Comparison of ENCODE assay signal across 26 mouse cellular contexts in genomic region chr17:29556456-29556855, GRCm38 (mm10). TPM values are rescaled to one million over a fixed set of nuclear protein-coding genes. Genes with fewer than 3 reads are reported as not detected.
DNase-seq lines count a peak whose midpoint lies in the region; ATAC-seq and TF ChIP-seq lines count a peak whose summit lies in the region.
"Had no signal": no experiment of that assay in that cellular context is flagged by ENCODE, and none has a peak within 500 bp of the region (broad histone marks: within the 10 kb centered on the region; RNA-seq: fewer than 3 reads in every experiment).

No protein-coding gene starts in this region.

- H3K4me1 ChIP-seq in heart, embryonic 10.5 days: peaks cover 31% of the 10 kb centered on the region
- H3K4me1 ChIP-seq in heart, embryonic 12.5 days (replicated peaks): peaks cover 29% of the 10 kb centered on the region
- H3K4me1 ChIP-seq in limb, embryonic 14.5 days (ENCODE audit: control insufficient read depth, insufficient read depth, low read length): no peaks in the 10 kb centered on the region
- H3K4me1 ChIP-seq in limb, embryonic 10.5 days: no peaks in the 10 kb centered on the region
- H3K4me1 ChIP-seq in stomach, embryonic 14.5 days (ENCODE audit: control insufficient read depth, insufficient read depth, low read length): peaks cover 11% of the 10 kb centered on the region
- H3K4me1 ChIP-seq in forebrain, postnatal 0 days (ENCODE audit: insufficient read depth): no peaks in the 10 kb centered on the region
- H3K4me1 ChIP-seq: limb, embryonic 13.5 days; midbrain, embryonic 15.5 days had no signal

- no peaks in the 10 kb centered on the region for H3K9me3 ChIP-seq in heart, embryonic 10.5 days
- H3K9me3 ChIP-seq in heart, embryonic 12.5 days (replicated peaks): no peaks in the 10 kb centered on the region; the same call in 1 of the 2 replicates
- H3K9me3 ChIP-seq in limb, embryonic 14.5 days (ENCODE audit: control insufficient read depth, low read length): no peaks in the 10 kb centered on the region
- no peaks in the 10 kb centered on the region for H3K9me3 ChIP-seq in limb, embryonic 10.5 days (replicated peaks)
- no peaks in the 10 kb centered on the region for H3K9me3 ChIP-seq in stomach, embryonic 14.5 days (ENCODE audit: control insufficient read depth, low read depth, low read length)
- 0 out of 2 replicates have a peak, but pooled peaks cover 3% of the 10 kb centered on the region for H3K9me3 ChIP-seq in forebrain, postnatal 0 days (ENCODE audit: low read length)
- H3K9me3 ChIP-seq: embryonic facial prominence, embryonic 15.5 days; limb, embryonic 13.5 days; midbrain, embryonic 15.5 days; neural tube, embryonic 15.5 days had no signal

- ATAC-seq in heart, embryonic 12.5 days (ENCODE audit: insufficient number of reproducible peaks, low FRiP score): no peak
- no peak for ATAC-seq in limb, embryonic 14.5 days (ENCODE audit: low FRiP score, low read depth)
- no peak for ATAC-seq in stomach, embryonic 14.5 days (ENCODE audit: insufficient number of reproducible peaks, insufficient read depth, low FRiP score, low read depth)
- ATAC-seq in forebrain, postnatal 0 days: no peak
- ATAC-seq: midbrain, embryonic 15.5 days had no signal

- DNase-seq in heart, embryonic 10.5 days (ENCODE audit: low spot score): no peak
- no peak for DNase-seq in limb, embryonic 14.5 days (ENCODE audit: low spot score)
- DNase-seq in limb, embryonic 10.5 days (ENCODE audit: low spot score): no peak
- peak; percentile 27 to 50 for DNase-seq in adrenal gland, postnatal 36 days
- DNase-seq in left cerebral cortex, adult 11 months (ENCODE audit: low spot score): no peak
- no peak for DNase-seq in forebrain, postnatal 0 days
- DNase-seq: cerebellum, adult 18-20 months; cerebellum, postnatal 36 days; kidney, adult 9 months; lung, postnatal 14 days had no signal

- no peak for TF ChIP-seq CTCF in forebrain, postnatal 0 days (IDR thresholded peaks at IDR 0.05; ENCODE audit: low read depth)

- no peak overlapping the region for H3K4me3 ChIP-seq in heart, embryonic 10.5 days
- no peak overlapping the region for H3K4me3 ChIP-seq in heart, embryonic 12.5 days
- no peak overlapping the region for H3K4me3 ChIP-seq in limb, embryonic 14.5 days (replicated peaks; ENCODE audit: low read length)
- no peak overlapping the region for H3K4me3 ChIP-seq in limb, embryonic 10.5 days
- no peak overlapping the region for H3K4me3 ChIP-seq in stomach, embryonic 14.5 days (ENCODE audit: low read depth, low read length)
- H3K4me3 ChIP-seq in forebrain, postnatal 0 days (ENCODE audit: low read depth, low read length): no peak overlapping the region
- H3K4me3 ChIP-seq: embryonic facial prominence, embryonic 15.5 days; hindbrain, embryonic 10.5 days; limb, embryonic 13.5 days; midbrain, embryonic 15.5 days; myocyte; neural tube, embryonic 15.5 days had no signal

- no peak overlapping the region for H3K9ac ChIP-seq in heart, embryonic 12.5 days
- no peak overlapping the region for H3K9ac ChIP-seq in limb, embryonic 14.5 days (ENCODE audit: low read depth, low read length, severe bottlenecking)
- H3K9ac ChIP-seq in stomach, embryonic 14.5 days (replicated peaks; ENCODE audit: low read depth, low read length): no peak overlapping the region
- H3K9ac ChIP-seq in forebrain, postnatal 0 days: no peak overlapping the region
- H3K9ac ChIP-seq: embryonic facial prominence, embryonic 15.5 days; limb, embryonic 13.5 days; midbrain, embryonic 15.5 days; neural tube, embryonic 15.5 days had no signal

- 89% methylated on average over 10 of the region's 10 CpGs for WGBS in heart, embryonic 10.5 days
- 69% methylated on average over 10 of the region's 10 CpGs for WGBS in heart, embryonic 12.5 days
- 87% methylated on average over 10 of the region's 10 CpGs for WGBS in limb, embryonic 14.5 days
- 93% methylated on average over 10 of the region's 10 CpGs for WGBS in limb, embryonic 10.5 days
- WGBS in stomach, embryonic 14.5 days: 72% methylated on average over 10 of the region's 10 CpGs
- WGBS in forebrain, postnatal 0 days: 82% methylated on average over 10 of the region's 10 CpGs

- TF ChIP-seq POLR2A in limb, embryonic 14.5 days (IDR thresholded peaks at IDR 0.05; ENCODE audit: borderline replicate concordance, extremely low read depth, insufficient read depth, insufficient read length): no peak

- peak overlapping the region; percentile 42; the same call in 1 of the 2 replicates for H3K27ac ChIP-seq in heart, embryonic 10.5 days
- no peak overlapping the region for H3K27ac ChIP-seq in heart, embryonic 12.5 days (ENCODE audit: poor library complexity, severe bottlenecking)
- 0 out of 2 replicates have a peak overlapping the region, but pooled peaks have one; percentile 13 for H3K27ac ChIP-seq in limb, embryonic 14.5 days (replicated peaks; ENCODE audit: low read depth, low read length)
- no peak overlapping the region for H3K27ac ChIP-seq in limb, embryonic 10.5 days
- peak overlapping the region; percentile 71 for H3K27ac ChIP-seq in stomach, embryonic 14.5 days (ENCODE audit: low read length)
- H3K27ac ChIP-seq in forebrain, postnatal 0 days (ENCODE audit: low read depth, low read length): no peak overlapping the region
- H3K27ac ChIP-seq: embryonic facial prominence, embryonic 15.5 days; hindbrain, embryonic 10.5 days; limb, embryonic 13.5 days; midbrain, embryonic 15.5 days; neural tube, embryonic 15.5 days had no signal

- H3K36me3 ChIP-seq in heart, embryonic 10.5 days: peaks cover 9% of the 10 kb centered on the region
- H3K36me3 ChIP-seq in heart, embryonic 12.5 days: peaks cover 9% of the 10 kb centered on the region
- peaks cover 8% of the 10 kb centered on the region for H3K36me3 ChIP-seq in limb, embryonic 14.5 days (ENCODE audit: control insufficient read depth, insufficient read depth, low read length)
- peaks cover 31% of the 10 kb centered on the region for H3K36me3 ChIP-seq in limb, embryonic 10.5 days
- H3K36me3 ChIP-seq in stomach, embryonic 14.5 days (ENCODE audit: control insufficient read depth, insufficient read depth, low read length): no peaks in the 10 kb centered on the region; the same call in 1 of the 2 replicates
- no peaks in the 10 kb centered on the region for H3K36me3 ChIP-seq in forebrain, postnatal 0 days (ENCODE audit: insufficient read depth)
- H3K36me3 ChIP-seq: midbrain, embryonic 15.5 days had no signal

- no peak overlapping the region for H3K4me2 ChIP-seq in heart, embryonic 12.5 days
- H3K4me2 ChIP-seq in limb, embryonic 14.5 days (replicated peaks; ENCODE audit: low read depth, low read length, severe bottlenecking): no peak overlapping the region
- H3K4me2 ChIP-seq in stomach, embryonic 14.5 days (replicated peaks; ENCODE audit: low read depth, low read length): no peak overlapping the region
- no peak overlapping the region for H3K4me2 ChIP-seq in forebrain, postnatal 0 days (ENCODE audit: low read depth)
- H3K4me2 ChIP-seq: embryonic facial prominence, embryonic 15.5 days; limb, embryonic 13.5 days; midbrain, embryonic 15.5 days; neural tube, embryonic 15.5 days had no signal

- no peaks in the 10 kb centered on the region for H3K27me3 ChIP-seq in heart, embryonic 10.5 days (ENCODE audit: insufficient read depth, poor library complexity, severe bottlenecking)
- H3K27me3 ChIP-seq in heart, embryonic 12.5 days (replicated peaks): no peaks in the 10 kb centered on the region
- no peaks in the 10 kb centered on the region for H3K27me3 ChIP-seq in limb, embryonic 14.5 days (ENCODE audit: control insufficient read depth, insufficient read depth, low read length)
- no peaks in the 10 kb centered on the region for H3K27me3 ChIP-seq in limb, embryonic 10.5 days (ENCODE audit: low read depth, poor library complexity, severe bottlenecking)
- no peaks in the 10 kb centered on the region for H3K27me3 ChIP-seq in stomach, embryonic 14.5 days (ENCODE audit: control insufficient read depth, insufficient read depth, low read length)
- H3K27me3 ChIP-seq in forebrain, postnatal 0 days (ENCODE audit: insufficient read depth, low read length): no peaks in the 10 kb centered on the region
- H3K27me3 ChIP-seq: CH12.LX; embryonic facial prominence, embryonic 15.5 days; limb, embryonic 13.5 days; midbrain, embryonic 15.5 days; neural tube, embryonic 15.5 days had no signal

RNA-seq across cellular contexts. Expression of gene Tmem217, which starts 4.3 kb away (rescaled TPM):
- polyA plus RNA-seq in heart, embryonic 10.5 days (2016; fragmentation: Nextera tagmentation; extraction: Ambion mirVana): 1.3 and 1.5 TPM in 2 replicates
- 0.80 and 1.0 TPM in 2 replicates for polyA plus RNA-seq in heart, embryonic 12.5 days (2016; fragmentation: Nextera tagmentation; extraction: Ambion mirVana)
- polyA plus RNA-seq in limb, embryonic 14.5 days (2012; rRNA removed): 0.09 and 0.28 TPM in 2 replicates
- polyA plus RNA-seq in limb, embryonic 14.5 days (2014; fragmentation: Nextera tagmentation; extraction: Ambion mirVana): 0.40 and 0.41 TPM in 2 replicates
- 0.90 and 0.97 TPM in 2 replicates for polyA plus RNA-seq in limb, embryonic 10.5 days (2016; fragmentation: Nextera tagmentation; extraction: Ambion mirVana)
- not detected for total RNA-seq in adrenal gland, postnatal 36 days (2021)
- 0.62 and 0.65 TPM in 2 replicates for polyA plus RNA-seq in stomach, embryonic 14.5 days (2014; fragmentation: Nextera tagmentation; extraction: Ambion mirVana)
- not detected in 2 replicates for total RNA-seq in forebrain, postnatal 0 days (2014; rRNA removed)
- polyA plus RNA-seq in forebrain, postnatal 0 days (2015; fragmentation: Nextera tagmentation; extraction: Ambion mirVana): 0.16 and 0.74 TPM in 2 replicates
- total RNA-seq: gastrocnemius, adult 8-10 months; heart, adult 18-20 months; layer of hippocampus, postnatal 14 days; left cerebral cortex, postnatal 10 days; megakaryocyte-erythroid progenitor cell, adult 5-6 weeks had no signal
- polyA plus RNA-seq: liver, embryonic 16.5 days; myocyte; spleen, adult 2 months had no signal

RNA-seq across cellular contexts. Expression of gene Tbc1d22b, which starts 6.9 kb away (rescaled TPM):
- 13.6 and 14.4 TPM in 2 replicates for polyA plus RNA-seq in heart, embryonic 10.5 days (2016; fragmentation: Nextera tagmentation; extraction: Ambion mirVana)
- 13.8 and 14.9 TPM in 2 replicates for polyA plus RNA-seq in heart, embryonic 12.5 days (2016; fragmentation: Nextera tagmentation; extraction: Ambion mirVana)
- 24.0 and 27.2 TPM in 2 replicates for polyA plus RNA-seq in limb, embryonic 14.5 days (2012; rRNA removed)
- 15.2 and 15.7 TPM in 2 replicates for polyA plus RNA-seq in limb, embryonic 14.5 days (2014; fragmentation: Nextera tagmentation; extraction: Ambion mirVana)
- polyA plus RNA-seq in limb, embryonic 10.5 days (2016; fragmentation: Nextera tagmentation; extraction: Ambion mirVana): 20.9 and 22.4 TPM in 2 replicates
- 10 to 100 TPM; 24.6 to 28.3 TPM for total RNA-seq in adrenal gland, postnatal 36 days (2021)
- polyA plus RNA-seq in stomach, embryonic 14.5 days (2014; fragmentation: Nextera tagmentation; extraction: Ambion mirVana): 15.2 and 15.6 TPM in 2 replicates
- total RNA-seq in forebrain, postnatal 0 days (2014; rRNA removed): 35.5 and 38.8 TPM in 2 replicates
- 22.4 and 29.3 TPM in 2 replicates for polyA plus RNA-seq in forebrain, postnatal 0 days (2015; fragmentation: Nextera tagmentation; extraction: Ambion mirVana)

RNA-seq across cellular contexts. Expression of gene Gm17657, which starts 7.0 kb away (rescaled TPM):
- not detected in 2 replicates for polyA plus RNA-seq in heart, embryonic 10.5 days (2016; fragmentation: Nextera tagmentation; extraction: Ambion mirVana)
- polyA plus RNA-seq in heart, embryonic 12.5 days (2016; fragmentation: Nextera tagmentation; extraction: Ambion mirVana): not detected in 2 replicates
- polyA plus RNA-seq in limb, embryonic 14.5 days (2012; rRNA removed): 0.04 TPM in 1 of 2 replicates, not detected in the other
- polyA plus RNA-seq in limb, embryonic 14.5 days (2014; fragmentation: Nextera tagmentation; extraction: Ambion mirVana): not detected in 2 replicates
- not detected in 2 replicates for polyA plus RNA-seq in limb, embryonic 10.5 days (2016; fragmentation: Nextera tagmentation; extraction: Ambion mirVana)
- total RNA-seq in adrenal gland, postnatal 36 days (2021): not detected
- not detected in 2 replicates for polyA plus RNA-seq in stomach, embryonic 14.5 days (2014; fragmentation: Nextera tagmentation; extraction: Ambion mirVana)
- total RNA-seq in forebrain, postnatal 0 days (2014; rRNA removed): not detected in 2 replicates
- polyA plus RNA-seq in forebrain, postnatal 0 days (2015; fragmentation: Nextera tagmentation; extraction: Ambion mirVana): not detected in 2 replicates
- total RNA-seq: gastrocnemius, adult 8-10 months; heart, adult 18-20 months; layer of hippocampus, postnatal 14 days; left cerebral cortex, postnatal 10 days; megakaryocyte-erythroid progenitor cell, adult 5-6 weeks had no signal
- polyA plus RNA-seq: embryonic facial prominence, embryonic 15.5 days; hindbrain, embryonic 10.5 days; limb, embryonic 13.5 days; liver, embryonic 16.5 days; midbrain, embryonic 15.5 days; myocyte; neural tube, embryonic 15.5 days; spleen, adult 2 months had no signal

RNA-seq across cellular contexts. Expression of gene Rnf8, which starts 58.1 kb away (rescaled TPM):
- polyA plus RNA-seq in heart, embryonic 10.5 days (2016; fragmentation: Nextera tagmentation; extraction: Ambion mirVana): 70.9 and 85.7 TPM in 2 replicates
- polyA plus RNA-seq in heart, embryonic 12.5 days (2016; fragmentation: Nextera tagmentation; extraction: Ambion mirVana): 52.2 and 58.7 TPM in 2 replicates
- 37.9 and 55.5 TPM in 2 replicates for polyA plus RNA-seq in limb, embryonic 14.5 days (2012; rRNA removed)
- polyA plus RNA-seq in limb, embryonic 14.5 days (2014; fragmentation: Nextera tagmentation; extraction: Ambion mirVana): 75.4 and 90.7 TPM in 2 replicates
- polyA plus RNA-seq in limb, embryonic 10.5 days (2016; fragmentation: Nextera tagmentation; extraction: Ambion mirVana): 108 and 127 TPM in 2 replicates
- 10 to 100 TPM; 39.1 to 53.3 TPM for total RNA-seq in adrenal gland, postnatal 36 days (2021)
- 79.0 and 80.8 TPM in 2 replicates for polyA plus RNA-seq in stomach, embryonic 14.5 days (2014; fragmentation: Nextera tagmentation; extraction: Ambion mirVana)
- total RNA-seq in forebrain, postnatal 0 days (2014; rRNA removed): 49.0 and 50.3 TPM in 2 replicates
- 60.2 and 68.8 TPM in 2 replicates for polyA plus RNA-seq in forebrain, postnatal 0 days (2015; fragmentation: Nextera tagmentation; extraction: Ambion mirVana)

RNA-seq across cellular contexts. Expression of gene Gm28043, which starts 58.2 kb away (rescaled TPM):
- 2.3 and 2.4 TPM in 2 replicates for polyA plus RNA-seq in heart, embryonic 10.5 days (2016; fragmentation: Nextera tagmentation; extraction: Ambion mirVana)
- polyA plus RNA-seq in heart, embryonic 12.5 days (2016; fragmentation: Nextera tagmentation; extraction: Ambion mirVana): 2.1 and 2.5 TPM in 2 replicates
- polyA plus RNA-seq in limb, embryonic 14.5 days (2012; rRNA removed): 2.6 and 2.8 TPM in 2 replicates
- polyA plus RNA-seq in limb, embryonic 14.5 days (2014; fragmentation: Nextera tagmentation; extraction: Ambion mirVana): 3.5 and 3.6 TPM in 2 replicates
- polyA plus RNA-seq in limb, embryonic 10.5 days (2016; fragmentation: Nextera tagmentation; extraction: Ambion mirVana): 2.5 and 2.8 TPM in 2 replicates
- total RNA-seq in adrenal gland, postnatal 36 days (2021): 1 to 10 TPM; 2.6 to 2.7 TPM
- 2.7 and 4.3 TPM in 2 replicates for polyA plus RNA-seq in stomach, embryonic 14.5 days (2014; fragmentation: Nextera tagmentation; extraction: Ambion mirVana)
- 6.2 and 7.0 TPM in 2 replicates for total RNA-seq in forebrain, postnatal 0 days (2014; rRNA removed)
- polyA plus RNA-seq in forebrain, postnatal 0 days (2015; fragmentation: Nextera tagmentation; extraction: Ambion mirVana): 1.3 and 2.3 TPM in 2 replicates

Comparison
In these comparisons a context has a peak if more than half of its experiments do, and no peak if none do; other contexts are left out.
1. H3K27ac ChIP-seq: peak in heart, embryonic 10.5 days (single experiment), limb, embryonic 14.5 days (single experiment) and stomach, embryonic 14.5 days (single experiment); none in heart, embryonic 12.5 days (single experiment), limb, embryonic 10.5 days (single experiment) and forebrain, postnatal 0 days (single experiment).
2. DNase-seq: peak in adrenal gland, postnatal 36 days (2 of 2); none in heart, embryonic 10.5 days (single experiment), limb, embryonic 14.5 days (single experiment), limb, embryonic 10.5 days (single experiment), left cerebral cortex, adult 11 months (single experiment) and forebrain, postnatal 0 days (single experiment).